Mouse (Mus musculus): ENCODE results near the gene Ints3.

- no peak for TF ChIP-seq POLR2A (IDR thresholded peaks at IDR 0.05; ENCODE audit: extremely low read depth, insufficient read depth, low read length)
- no peak for TF ChIP-seq CTCF (IDR thresholded peaks at IDR 0.05; ENCODE audit: extremely low read depth, insufficient read depth, low read length)
Observed at GRCm38 (mm10) chr3:90378496-90378895, 54.9 kb downstream of the Ints3 start.
